Mouse (Mus musculus) CH12.LX (cell line): Measurements from ENCODE around the gene Tomm6.

Source experiments
- CTCF ChIP-seq, 2 experiments: IDR thresholded peaks in 1 of 2; conservative IDR thresholded peaks in 1 of 2; 2 replicates each; pipeline ENCODE4 v1.5.1; 2011 to 2012; ENCODE audit warnings: low read depth in 2 of 2, low read length in 2 of 2, improper control_type of control experiment in 1 of 2, inconsistent platforms in 1 of 2, mild to moderate bottlenecking in 1 of 2, moderate library complexity in 1 of 2
- HCFC1 ChIP-seq: IDR thresholded peaks from 2 replicates; pipeline ENCODE4 v1.6.1; 2012; ENCODE audit warnings: low read depth, mild to moderate bottlenecking, inconsistent platforms, low read length, improper control_type of control experiment
- MYC ChIP-seq: IDR thresholded peaks from 2 replicates; pipeline ENCODE4 v1.6.1; 2011; ENCODE audit warnings: low read depth, mild to moderate bottlenecking, improper control_type of control experiment, low read length
- POLR2A ChIP-seq: IDR thresholded peaks from 2 replicates; pipeline ENCODE4 v1.6.1; 2011; ENCODE audit warnings: low read depth, mild to moderate bottlenecking, improper control_type of control experiment, low read length

- TF ChIP-seq CTCF (conservative IDR thresholded peaks at IDR 0.05 in 1 of 2, IDR thresholded peaks at IDR 0.05 in 1 of 2; ENCODE audit: low read depth in 2 of 2, low read length in 2 of 2) (no peak), HCFC1 (no peak), MYC (no peak), POLR2A (no peak)
Observed at GRCm38 (mm10) chr17:47688344-47688607, at the start of gene Tomm6.
